Mouse (Mus musculus): ENCODE measurements around the gene Ss18l1.

Ss18l1 gene

GRCm38 (mm10) chr2:180031270-180031669, 11.0 kb upstream of the Ss18l1 start:
- in situ Hi-C loops (cut with MboI; ENCODE audit: low pct_unique_long_range_greater_than_20kb in 1 of 2, low sequenced_read_pairs in 2 of 2, unreplicated experiment in 1 of 2): no loop called here

- in situ Hi-C loops (cut with MboI; ENCODE audit: low pct_unique_long_range_greater_than_20kb in 1 of 2, low sequenced_read_pairs in 2 of 2, unreplicated experiment in 1 of 2): no loop called here
Observed at GRCm38 (mm10) chr2:180032925-180033324, 9.4 kb upstream of the Ss18l1 start.

GRCm38 (mm10) chr2:180033956-180034355, 8.4 kb upstream of the Ss18l1 start:
- in situ Hi-C loops (cut with MboI; ENCODE audit: low pct_unique_long_range_greater_than_20kb in 1 of 2, low sequenced_read_pairs in 2 of 2, unreplicated experiment in 1 of 2): no loop called here

GRCm38 (mm10) chr2:180034753-180035152, 7.6 kb upstream of the Ss18l1 start:
- in situ Hi-C loops (cut with MboI; ENCODE audit: low pct_unique_long_range_greater_than_20kb in 1 of 2, low sequenced_read_pairs in 2 of 2, unreplicated experiment in 1 of 2): no loop called here

- in situ Hi-C loops (cut with MboI; ENCODE audit: low pct_unique_long_range_greater_than_20kb in 1 of 2, low sequenced_read_pairs in 2 of 2, unreplicated experiment in 1 of 2): loop anchor here in 1 of 2 experiments (10.0 kb wide), 1 partner anchor 116 kb away; no protein-coding TSS in a partner anchor
Observed at GRCm38 (mm10) chr2:180040406-180040805, 1.9 kb upstream of the Ss18l1 start.

- in situ Hi-C loops (cut with MboI; ENCODE audit: low pct_unique_long_range_greater_than_20kb in 1 of 2, low sequenced_read_pairs in 2 of 2, unreplicated experiment in 1 of 2): loop anchor here in 1 of 2 experiments (10.0 kb wide), 1 partner anchor 117 kb away; no protein-coding TSS in a partner anchor
Observed at GRCm38 (mm10) chr2:180041577-180042255, 593 bp upstream of the Ss18l1 start.

GRCm38 (mm10) chr2:180042858-180043515, 678 bp downstream of the Ss18l1 start:
- in situ Hi-C loops (cut with MboI; ENCODE audit: low pct_unique_long_range_greater_than_20kb in 1 of 2, low sequenced_read_pairs in 2 of 2, unreplicated experiment in 1 of 2): loop anchor here in 1 of 2 experiments (10.0 kb wide), 1 partner anchor 118 kb away; no protein-coding TSS in a partner anchor

- in situ Hi-C loops (cut with MboI; ENCODE audit: low pct_unique_long_range_greater_than_20kb in 1 of 2, low sequenced_read_pairs in 2 of 2, unreplicated experiment in 1 of 2): loop anchor here (5.0 to 10.0 kb wide), 2 partner anchors 120 to 123 kb away; no protein-coding TSS in a partner anchor
Observed at GRCm38 (mm10) chr2:180045283-180045682, 3.0 kb downstream of the Ss18l1 start.

GRCm38 (mm10) chr2:180047580-180047979, 5.3 kb downstream of the Ss18l1 start:
- in situ Hi-C loops (cut with MboI; ENCODE audit: low pct_unique_long_range_greater_than_20kb in 1 of 2, low sequenced_read_pairs in 2 of 2, unreplicated experiment in 1 of 2): loop anchor here (5.0 to 10.0 kb wide), 2 partner anchors 123 to 125 kb away; no protein-coding TSS in a partner anchor

- in situ Hi-C loops (cut with MboI; ENCODE audit: low pct_unique_long_range_greater_than_20kb in 1 of 2, low sequenced_read_pairs in 2 of 2, unreplicated experiment in 1 of 2): loop anchor here (5.0 to 10.0 kb wide), 2 partner anchors 123 to 126 kb away; no protein-coding TSS in a partner anchor
Observed at GRCm38 (mm10) chr2:180047980-180048635, 5.8 kb downstream of the Ss18l1 start.

GRCm38 (mm10) chr2:180050986-180051385, 8.7 kb downstream of the Ss18l1 start:
- in situ Hi-C loops (cut with MboI; ENCODE audit: low pct_unique_long_range_greater_than_20kb in 1 of 2, low sequenced_read_pairs in 2 of 2, unreplicated experiment in 1 of 2): no loop called here

- in situ Hi-C loops (cut with MboI; ENCODE audit: low pct_unique_long_range_greater_than_20kb in 1 of 2, low sequenced_read_pairs in 2 of 2, unreplicated experiment in 1 of 2): no loop called here
Observed at GRCm38 (mm10) chr2:180051986-180052733, 9.9 kb downstream of the Ss18l1 start.

GRCm38 (mm10) chr2:180053001-180053400, 10.7 kb downstream of the Ss18l1 start:
- in situ Hi-C loops (cut with MboI; ENCODE audit: low pct_unique_long_range_greater_than_20kb in 1 of 2, low sequenced_read_pairs in 2 of 2, unreplicated experiment in 1 of 2): no loop called here

- in situ Hi-C loops (cut with MboI; ENCODE audit: low pct_unique_long_range_greater_than_20kb in 1 of 2, low sequenced_read_pairs in 2 of 2, unreplicated experiment in 1 of 2): no loop called here
Observed at GRCm38 (mm10) chr2:180063338-180064131, 21.2 kb downstream of the Ss18l1 start.

GRCm38 (mm10) chr2:180069770-180070480, 27.6 kb downstream of the Ss18l1 start:
- in situ Hi-C loops (cut with MboI; ENCODE audit: low pct_unique_long_range_greater_than_20kb in 1 of 2, low sequenced_read_pairs in 2 of 2, unreplicated experiment in 1 of 2): no loop called here

- in situ Hi-C loops (cut with MboI; ENCODE audit: low pct_unique_long_range_greater_than_20kb in 1 of 2, low sequenced_read_pairs in 2 of 2, unreplicated experiment in 1 of 2): no loop called here
Observed at GRCm38 (mm10) chr2:180070481-180071453, 28.5 kb downstream of the Ss18l1 start, which contains the start of gene Mtg2. Gene Mtg2, plus strand, starts transcription at chr2:180070588.
